Mouse (Mus musculus) cerebellum, adult 2 months (tissue): Measurements from ENCODE around the gene Slit2.

Experiments
- CTCF ChIP-seq: fragments of 200-500 bp; IDR thresholded peaks from 2 replicates; pipeline ENCODE4 v1.5.1; 2011; ENCODE audit warnings: low read depth, mild to moderate bottlenecking, control low read depth, low read length, moderate library complexity, borderline replicate concordance; ENCODE audit not compliant: insufficient read depth
- POLR2A ChIP-seq: fragments of 200-500 bp; IDR thresholded peaks from 2 replicates; pipeline ENCODE4 v1.6.1; 2011; ENCODE audit warnings: low read length, control low read depth, borderline replicate concordance; ENCODE audit not compliant: insufficient read depth

DNA sequence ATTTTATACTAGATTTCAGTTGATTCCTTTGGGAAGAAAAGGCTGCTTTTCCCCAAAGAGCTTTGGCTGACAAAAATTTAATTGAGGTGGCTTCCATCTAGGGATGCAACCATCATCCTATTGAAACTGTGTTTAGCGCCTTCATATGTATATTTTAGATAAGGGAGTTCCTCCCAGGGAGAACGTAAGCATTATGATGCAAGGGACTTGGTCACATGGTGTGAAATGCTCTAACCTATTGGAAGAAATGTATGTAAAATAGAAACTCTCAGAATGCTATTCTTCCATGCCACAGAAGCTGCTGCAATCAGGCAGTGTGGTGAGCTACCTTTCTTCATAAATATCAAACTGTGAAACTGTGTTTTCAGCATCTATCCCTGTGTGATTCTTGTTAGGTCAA, 347.9 kb downstream of the Slit2 start:
- no peak for TF ChIP-seq POLR2A
- no peak for TF ChIP-seq CTCF
